Mouse (Mus musculus) adrenal gland, adult 18-20 months (tissue): Measurements from ENCODE around the gene Elovl6. TPM values are rescaled to one million over a fixed set of nuclear protein-coding genes. Genes with fewer than 3 reads are reported as not detected.

Experiments used
- DNase-seq, 2 experiments: peaks; one replicate each; pipeline ENCODE4 v3.0.0; 2021 to 2022; ENCODE audit warnings: low spot score in 2 of 2
- total RNA-seq, 2 experiments: library from RNA; stranded (reverse); gene quantifications; 1 replicate in 1 of 2; 2 replicates in 1 of 2; pipeline ENCODE4 v1.2.3; 2021

Elovl6 gene
- total RNA-seq, 2 experiments from 2014 or later = 124 to 187 TPM

DNA sequence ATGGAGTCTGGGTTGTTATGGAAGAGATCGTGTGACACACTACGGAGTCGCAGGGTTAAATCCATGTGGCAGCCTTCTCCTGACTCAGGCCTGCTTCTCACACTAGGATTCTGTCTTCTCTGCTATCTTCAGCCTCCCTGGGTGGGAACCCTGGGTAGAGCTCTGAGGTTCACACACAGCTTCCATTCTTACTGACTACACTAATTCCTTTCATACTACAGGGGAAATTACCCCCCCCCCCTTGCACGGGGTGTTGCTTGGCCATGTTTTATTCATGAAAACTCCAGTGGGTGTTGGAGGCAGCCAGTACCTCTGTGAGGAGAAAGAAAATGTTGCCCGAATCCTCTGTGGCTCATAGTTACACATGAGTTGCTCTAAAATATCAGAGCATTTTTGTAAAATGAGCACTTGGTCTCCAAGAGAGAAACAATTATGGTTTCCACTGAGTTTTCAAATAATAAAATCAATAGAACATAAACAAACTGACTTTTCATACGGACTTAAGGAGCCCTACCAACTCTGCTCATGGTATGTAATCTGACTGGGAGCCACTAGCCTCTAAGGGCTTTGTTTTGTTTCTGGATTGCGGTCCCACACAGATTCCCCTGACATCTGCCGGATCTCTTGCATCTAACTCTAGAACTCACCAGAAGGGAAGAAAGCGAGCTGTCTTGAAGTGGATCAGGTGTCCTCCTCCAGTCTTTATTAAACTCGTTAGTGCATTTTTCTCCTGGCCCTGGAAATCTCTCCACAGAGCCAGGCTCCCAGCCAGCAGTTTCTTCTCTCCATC is 108.3 kb downstream of the Elovl6 start:
- DNase-seq = no peak

DNA sequence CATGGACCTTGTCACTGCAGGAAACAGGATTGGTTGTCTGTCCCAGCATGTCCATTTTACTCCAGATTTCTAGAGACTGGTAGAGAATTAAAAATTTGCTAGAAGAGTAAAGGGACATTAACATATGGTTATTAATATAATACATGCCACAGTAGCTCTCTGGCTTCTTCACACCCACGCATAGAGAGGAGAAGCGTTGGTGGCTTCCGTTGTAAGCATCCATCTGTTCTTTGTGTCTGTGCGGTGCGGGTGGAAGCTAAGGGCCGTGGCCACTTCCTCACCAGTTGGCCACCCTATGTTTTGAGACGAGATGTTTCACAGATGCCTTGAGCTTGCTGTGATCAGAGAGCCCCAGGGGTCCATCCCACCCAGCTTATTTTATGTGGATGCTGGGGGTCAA is 109.5 kb downstream of the Elovl6 start:
- no peak for DNase-seq

DNA sequence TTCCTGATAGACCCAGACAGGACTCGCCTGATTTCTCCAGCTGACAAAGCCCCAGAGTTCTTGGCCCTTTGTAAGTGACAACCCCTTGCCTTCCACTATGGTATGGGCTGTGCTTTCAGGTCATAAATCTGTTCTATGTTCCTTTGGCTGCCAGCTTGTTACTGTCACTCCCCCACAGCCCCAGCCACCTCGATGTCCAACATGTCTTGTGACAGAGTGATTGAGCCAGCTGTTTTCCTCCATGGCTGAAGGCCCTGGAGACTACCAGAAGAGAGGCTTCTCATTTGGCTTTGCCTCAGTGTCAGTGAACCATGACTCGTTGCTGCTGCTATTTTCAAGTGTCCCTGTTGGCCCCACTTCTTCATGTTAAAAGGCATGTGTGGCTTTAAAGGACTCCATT is 113.3 kb downstream of the Elovl6 start:
- no peak for DNase-seq

DNA sequence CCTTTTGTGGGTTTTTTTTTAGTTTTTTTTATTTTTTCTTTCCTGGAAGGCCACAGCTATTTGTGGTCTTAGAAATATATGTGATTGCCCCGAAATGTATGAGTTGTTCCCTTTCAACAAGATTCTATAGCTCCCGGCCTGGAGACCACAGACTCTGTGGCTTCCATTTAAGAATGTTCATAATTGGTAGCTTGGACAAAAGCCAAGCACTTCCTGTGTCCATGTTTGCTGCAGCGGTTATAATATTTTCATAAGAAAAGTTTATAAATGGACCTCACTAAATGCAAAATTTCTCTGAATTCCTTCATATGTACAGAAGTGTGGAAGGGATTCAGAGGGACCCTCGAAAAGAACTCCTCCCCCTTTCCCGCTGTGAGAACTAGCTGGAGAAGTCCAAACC is 114.6 kb downstream of the Elovl6 start:
- DNase-seq = no peak

DNA sequence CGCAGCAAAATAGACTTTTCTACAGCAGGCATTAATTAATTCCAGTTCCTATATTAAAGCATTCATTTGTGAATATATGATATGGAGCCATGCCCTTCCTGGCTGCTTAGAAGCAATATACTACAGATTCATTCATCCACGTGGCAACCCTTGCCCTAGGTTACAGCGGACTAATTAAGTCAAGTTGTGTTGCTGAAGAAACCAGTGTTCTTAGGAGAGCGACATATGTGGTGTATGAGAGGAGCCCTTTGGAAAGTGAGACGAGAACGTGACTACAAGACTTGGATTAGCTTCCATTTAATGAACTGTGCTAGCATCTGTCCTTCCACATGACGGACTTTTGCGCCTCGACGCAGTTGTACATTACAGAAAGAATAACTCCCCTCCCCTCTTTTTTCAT is 115.2 kb downstream of the Elovl6 start:
- DNase-seq = no peak

DNA sequence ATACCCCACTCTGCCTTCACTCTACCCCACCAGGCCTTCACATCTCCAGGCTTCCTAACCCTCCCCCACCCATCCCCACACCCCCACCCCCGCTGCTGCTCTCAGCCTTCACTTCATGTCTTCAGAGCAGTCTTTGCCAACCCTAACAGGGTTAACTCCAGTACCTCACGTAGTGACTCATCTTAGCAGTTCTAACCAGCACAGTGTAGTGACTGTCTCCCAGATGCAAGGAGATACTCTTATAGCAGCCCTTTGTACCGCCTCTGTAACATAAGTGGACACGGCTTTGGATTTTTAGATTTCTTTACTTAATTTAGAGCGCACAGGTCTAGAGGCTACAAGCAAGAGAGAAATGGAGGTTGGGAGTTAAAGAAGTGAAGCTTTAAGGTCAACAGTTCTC is 116.4 kb downstream of the Elovl6 start:
- DNase-seq = no peak

DNA sequence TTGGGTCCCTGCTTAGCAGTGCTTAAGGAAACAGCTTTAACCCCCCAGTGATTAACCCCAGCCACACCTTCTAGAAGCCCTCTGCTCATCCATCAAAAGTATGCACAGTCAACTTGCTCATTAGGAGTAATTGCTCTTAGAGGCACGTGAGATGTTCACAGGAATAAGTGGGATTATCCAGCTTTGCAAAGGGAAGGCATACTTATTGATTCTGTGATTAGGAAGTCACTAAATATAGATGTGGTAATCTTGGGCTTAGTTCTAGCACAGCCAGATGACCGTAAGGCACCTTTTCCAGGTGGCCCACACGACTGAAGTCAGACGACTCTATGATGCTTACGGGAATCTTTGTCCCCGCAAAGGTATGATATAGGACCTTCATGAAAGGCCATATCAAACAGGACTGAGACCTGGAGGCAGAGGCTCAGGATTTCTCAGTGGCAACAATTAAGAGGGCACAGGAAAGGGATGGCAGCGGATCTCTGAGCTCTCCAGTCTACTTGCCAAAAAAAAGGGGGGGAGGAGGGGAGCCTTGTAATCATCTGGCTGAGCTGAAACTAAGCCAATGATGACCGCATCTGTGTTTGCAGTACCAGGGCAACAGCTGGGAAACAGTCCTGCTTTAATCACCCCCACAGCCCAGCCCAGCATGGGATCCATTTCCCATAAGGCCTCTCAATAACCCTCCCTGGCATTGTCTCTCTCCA is 117.6 kb downstream of the Elovl6 start:
- no peak for DNase-seq

DNA sequence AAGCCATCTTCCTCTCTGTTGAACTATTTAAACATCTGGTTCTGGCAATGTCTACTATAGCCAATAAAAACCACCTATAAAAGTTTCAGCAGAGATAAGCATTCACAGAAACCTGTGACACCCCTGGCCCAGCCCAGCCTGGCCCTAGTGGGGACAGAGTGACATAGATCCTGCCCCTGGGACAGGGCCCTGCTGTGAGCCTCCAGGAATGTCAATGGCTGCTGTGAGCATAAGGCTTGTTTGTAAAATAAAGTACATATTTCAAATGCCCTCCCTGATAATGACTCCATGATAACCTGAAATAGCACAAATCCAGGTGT is 118.1 kb downstream of the Elovl6 start:
- DNase-seq = no peak

DNA sequence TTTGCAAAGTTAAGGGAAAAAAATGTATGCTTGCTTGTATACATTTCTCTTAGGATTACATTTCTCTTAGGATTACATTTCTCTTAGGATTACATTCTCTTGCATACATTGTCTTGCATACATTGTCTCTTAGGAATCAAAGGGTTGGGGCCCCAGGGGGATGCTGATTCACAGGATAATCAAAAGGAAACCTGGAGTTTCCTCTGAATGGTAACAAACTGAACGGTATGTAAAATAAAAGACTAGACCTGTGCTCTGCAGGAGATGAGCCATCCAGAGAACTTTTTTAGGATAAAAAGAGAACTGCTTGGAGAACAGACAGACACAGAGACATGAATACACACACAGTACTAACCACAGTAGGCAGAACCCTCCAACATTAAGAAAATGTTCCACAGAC is 118.8 kb downstream of the Elovl6 start:
- DNase-seq = no peak

DNA sequence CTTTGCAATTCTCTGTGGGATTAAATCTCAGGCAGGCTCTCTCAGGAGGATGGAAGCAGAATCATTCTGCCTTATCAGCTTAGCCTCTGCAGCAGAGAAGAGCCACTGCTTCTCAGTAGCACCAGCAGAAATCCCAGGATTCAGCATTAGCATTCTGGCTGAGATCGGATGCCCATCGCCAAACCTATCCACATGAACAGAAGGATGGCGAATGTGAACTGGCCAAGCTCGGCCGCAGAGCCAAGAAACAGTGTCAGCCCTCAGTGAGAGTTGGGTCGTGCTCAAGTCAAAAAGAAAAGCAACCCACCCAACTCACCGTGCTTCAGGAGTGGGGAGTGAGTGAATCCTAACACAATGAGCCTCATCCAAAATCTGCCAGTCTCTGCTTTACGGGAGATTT is 119.6 kb downstream of the Elovl6 start:
- DNase-seq = no peak

DNA sequence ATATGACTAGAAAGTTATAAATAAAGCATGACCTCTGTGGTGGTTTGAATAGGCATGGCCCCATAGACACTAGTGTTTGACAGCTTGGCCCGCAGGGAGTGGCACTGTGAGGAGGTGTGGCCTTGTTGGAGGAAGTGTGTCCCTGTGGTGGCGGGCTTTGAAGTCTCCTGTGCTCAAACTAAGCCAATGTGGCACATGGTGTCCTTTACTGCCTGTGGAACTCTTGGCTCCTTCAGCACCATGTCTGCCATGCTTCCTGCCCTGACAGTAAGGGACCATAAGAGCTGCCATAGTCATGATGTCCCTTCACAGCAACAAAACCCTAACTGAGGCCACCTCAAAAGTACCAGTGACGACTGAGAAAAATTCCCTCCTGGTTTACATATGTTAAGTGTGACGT is 120.3 kb downstream of the Elovl6 start:
- no peak for DNase-seq

DNA sequence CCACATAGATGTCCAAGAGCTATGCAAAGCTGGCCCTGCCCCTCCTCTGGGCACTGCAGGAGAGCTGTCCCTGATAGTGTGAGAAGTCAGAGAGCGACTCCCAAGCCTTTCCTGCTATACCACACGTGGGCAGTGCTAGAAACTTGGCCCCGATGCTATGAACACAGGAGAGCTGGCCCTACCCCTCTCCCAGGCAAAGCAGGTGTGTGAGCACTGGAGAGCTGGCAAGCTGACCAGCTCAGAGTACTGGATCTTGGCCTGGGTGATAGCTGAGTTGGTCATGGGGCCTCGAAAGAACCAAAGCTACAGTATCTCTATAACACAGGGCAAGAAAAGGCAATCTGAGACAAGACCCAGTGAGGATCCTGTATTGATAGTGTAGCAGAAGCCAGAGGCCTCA is 124.4 kb downstream of the Elovl6 start:
- DNase-seq = no peak

DNA sequence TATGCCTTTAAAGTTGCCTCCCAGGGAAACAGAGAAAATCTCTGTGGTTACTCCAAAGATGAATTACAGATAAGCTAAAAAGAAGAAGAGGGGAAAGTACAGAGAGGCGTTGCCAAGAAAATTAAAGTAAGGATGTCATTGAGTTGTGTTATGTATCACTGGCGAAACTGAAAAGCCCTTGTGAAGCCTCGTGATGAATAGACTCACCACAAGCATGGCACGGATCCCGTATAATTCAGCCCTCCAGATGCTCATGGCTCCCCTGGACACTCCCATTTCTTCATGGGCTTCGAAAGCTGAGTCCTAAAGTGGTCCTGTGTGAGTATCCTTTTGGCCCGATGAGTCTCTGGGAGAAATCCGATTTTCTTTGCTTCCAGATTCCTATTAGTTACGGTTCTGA is 125.1 kb downstream of the Elovl6 start:
- DNase-seq = no peak

DNA sequence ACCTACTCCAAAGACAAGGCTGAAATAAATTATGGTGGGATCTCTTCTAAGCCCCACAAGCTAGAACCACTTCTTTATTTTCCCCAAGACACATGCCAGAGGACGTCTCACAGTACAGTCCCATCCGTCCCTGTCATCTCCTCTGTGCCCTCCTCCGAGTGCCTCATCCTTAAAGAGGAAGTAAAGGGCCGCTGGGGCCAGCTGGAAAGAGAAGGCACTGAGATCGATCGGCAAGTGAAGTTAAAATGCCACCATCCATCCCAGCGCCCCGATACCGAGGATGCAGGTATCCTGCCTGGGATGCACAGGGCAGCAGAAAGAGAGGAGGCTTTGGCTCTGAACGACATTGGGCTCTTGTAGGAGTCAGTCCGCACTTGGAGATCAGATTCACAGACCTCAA is 125.6 kb downstream of the Elovl6 start:
- no peak for DNase-seq

DNA sequence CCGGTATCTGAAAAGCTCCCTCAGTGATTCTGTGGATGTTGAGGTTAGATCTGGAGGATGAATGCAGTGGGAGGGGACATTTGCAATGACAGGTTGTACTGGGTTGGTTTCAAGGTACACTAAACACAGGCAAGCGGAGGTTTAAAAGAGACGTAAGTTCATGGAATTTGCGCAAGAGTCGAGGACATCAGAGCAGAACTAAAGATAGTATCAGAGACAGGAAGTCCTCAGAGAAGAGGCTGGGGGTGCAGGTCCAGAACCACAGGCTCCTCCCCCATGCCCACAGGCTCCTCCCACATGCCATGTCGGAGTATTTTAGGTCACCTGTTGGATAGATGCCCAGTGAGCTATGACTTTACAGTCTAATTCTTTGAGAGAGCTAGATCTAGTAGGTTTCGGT is 126.6 kb downstream of the Elovl6 start:
- DNase-seq = no peak

DNA sequence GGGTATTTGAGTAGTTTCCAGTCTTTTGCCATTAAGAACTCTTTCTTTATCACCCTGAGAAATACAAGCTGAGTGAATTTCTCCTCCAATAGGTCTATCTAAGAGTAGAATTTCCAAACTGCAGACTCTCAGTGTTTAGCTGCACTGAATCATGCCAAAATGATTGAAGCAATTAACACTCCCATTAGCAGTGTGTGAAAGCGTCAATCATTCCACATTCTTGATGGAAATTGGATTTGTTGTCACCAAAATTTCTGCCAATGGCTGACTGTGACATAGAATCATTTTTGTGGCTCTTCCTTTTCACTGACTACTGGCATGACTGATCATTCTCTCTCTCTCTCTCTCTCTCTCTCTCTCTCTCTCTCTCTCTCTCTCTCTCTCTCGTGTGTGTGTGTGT is 131.8 kb downstream of the Elovl6 start:
- no peak for DNase-seq

DNA sequence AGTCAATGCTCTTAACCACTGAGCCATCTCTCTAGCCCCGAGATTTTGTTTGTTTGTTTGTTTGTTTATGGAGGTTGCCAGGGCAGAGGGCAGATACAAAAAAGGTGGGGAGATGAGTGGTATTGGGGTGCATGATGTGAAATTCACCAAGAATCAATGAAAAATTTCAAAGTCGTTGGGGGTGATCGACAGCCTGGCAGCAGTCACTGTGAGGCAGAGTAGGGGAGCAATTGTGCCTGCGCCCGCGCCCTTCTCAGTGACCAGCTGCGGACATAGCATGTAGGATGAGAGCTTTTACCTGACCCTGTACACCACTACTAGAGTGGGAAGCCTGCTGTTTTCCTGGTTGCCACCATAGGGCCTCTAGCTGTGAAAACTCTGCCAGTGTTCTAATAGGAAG is 143.8 kb downstream of the Elovl6 start:
- DNase-seq = no peak

DNA sequence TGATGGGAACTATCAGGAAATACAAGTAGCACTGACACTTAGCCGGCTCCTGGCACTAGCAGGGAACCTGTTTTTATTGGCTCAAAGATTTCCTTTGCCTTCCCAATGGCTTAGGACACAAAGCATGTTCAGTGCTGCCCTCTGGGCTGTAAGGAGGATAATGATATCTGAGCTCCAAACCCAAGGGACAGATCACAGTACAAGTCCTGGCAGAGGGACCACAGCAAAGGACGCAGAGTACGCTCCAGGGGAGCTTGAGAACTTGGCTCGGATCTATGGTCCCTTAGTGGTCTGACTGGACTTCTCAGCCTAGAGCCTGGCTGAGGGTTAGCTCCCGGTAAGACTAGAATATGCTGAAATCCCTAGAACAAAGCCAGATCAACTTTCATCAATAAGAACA is 148.1 kb downstream of the Elovl6 start:
- no peak for DNase-seq

DNA sequence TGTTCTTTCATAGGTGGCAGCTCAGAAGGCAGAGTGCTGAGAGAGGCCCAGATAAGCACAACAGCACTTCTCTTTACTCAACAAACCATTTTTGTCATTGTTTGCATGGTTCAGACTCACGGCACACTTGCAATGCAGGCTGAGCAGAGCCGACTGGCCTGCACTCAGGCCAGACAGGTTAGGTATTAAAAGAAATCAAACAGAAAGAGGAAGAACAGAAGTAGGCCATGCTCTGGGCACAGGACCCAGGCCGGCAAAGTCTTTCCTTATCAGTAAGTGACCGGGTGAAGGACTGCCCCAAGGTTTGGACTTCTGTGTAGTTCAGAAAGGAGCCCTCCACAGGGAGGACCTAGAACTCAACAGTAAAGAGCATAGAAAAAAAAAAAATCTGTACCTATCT is 149.7 kb downstream of the Elovl6 start:
- DNase-seq = no peak

DNA sequence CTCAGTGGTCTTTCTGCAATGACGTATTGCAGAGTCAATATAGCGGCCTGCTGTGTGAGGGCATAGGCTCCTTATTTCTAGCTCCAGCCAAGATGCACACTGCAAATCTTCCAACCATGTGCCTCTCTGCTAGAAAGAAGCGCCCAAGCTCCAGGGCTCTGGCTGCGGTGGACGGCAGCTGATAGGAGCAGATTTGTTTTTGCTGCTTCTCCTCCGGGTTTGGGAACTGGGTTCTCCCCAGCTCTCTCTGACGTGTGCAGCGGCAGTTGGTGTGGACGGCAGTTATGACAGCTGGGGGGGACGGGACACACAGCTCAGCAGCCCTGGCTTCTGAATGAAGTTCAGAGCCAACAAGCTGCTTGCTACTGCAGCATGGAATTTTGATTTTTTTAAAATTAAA is 150.2 kb downstream of the Elovl6 start:
- DNase-seq = no peak

DNA sequence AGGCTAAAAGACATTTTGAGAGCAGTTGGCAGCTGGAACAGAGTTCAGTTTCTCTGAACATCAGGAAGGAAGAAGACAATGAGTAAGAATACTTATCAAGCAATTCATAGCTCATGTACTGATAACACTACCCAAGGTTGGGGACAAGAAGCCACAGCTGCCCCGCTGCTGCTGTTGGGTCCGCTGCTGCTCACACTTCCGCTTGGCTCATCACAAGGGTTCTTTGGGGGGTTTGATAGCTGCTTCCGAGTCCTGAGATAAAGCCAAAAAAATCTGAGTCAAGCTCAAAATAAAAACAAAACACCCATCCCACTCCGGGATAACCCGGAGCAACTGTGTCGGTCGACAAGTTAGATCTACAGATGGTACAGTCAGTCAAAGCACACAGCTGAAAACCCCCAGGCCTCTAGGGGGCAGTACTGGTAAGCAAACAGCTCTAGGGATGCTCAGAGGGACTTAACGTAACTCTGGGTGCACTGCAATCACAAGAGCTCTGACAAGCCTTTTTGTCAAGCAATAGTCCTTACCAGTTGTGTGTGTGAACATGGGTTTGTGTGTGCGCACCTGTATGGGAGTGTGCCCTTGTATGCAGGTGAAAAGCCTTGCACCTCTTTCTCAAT is 151.0 kb downstream of the Elovl6 start:
- DNase-seq = no peak

DNA sequence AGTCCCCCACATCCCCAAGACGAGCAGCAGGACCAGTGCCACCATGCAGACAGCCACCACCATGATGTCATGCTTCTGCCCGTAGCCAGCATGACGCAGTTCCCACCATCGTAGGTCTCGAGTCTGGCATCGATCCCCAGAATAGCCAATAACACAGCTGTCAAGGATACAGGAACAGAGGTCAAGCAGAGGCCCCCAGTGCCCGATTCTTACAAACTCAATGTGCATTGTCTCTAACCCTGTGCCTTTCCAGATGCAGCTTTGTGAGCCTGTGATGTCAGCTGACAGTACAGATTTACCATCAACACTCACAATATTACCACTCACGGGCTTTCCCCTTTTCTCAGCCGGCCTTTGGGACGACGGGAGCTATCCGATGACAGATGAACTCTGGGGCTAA is 154.0 kb downstream of the Elovl6 start:
- no peak for DNase-seq
